Mouse (Mus musculus) olfactory bulb, adult 2 months (tissue): ENCODE results near the gene Dnajc19. TPM values are rescaled to one million over a fixed set of nuclear protein-coding genes. Genes with fewer than 3 reads are reported as not detected.
"Not testable (repeated sequence)": the region's sequence is repeated elsewhere in the genome, so short reads cannot be mapped to it uniquely, and the experiment has no call there.

Source experiments
- H3K27ac ChIP-seq: fragments of 200-500 bp; 2 replicates; pipeline ENCODE4 v1.5.1; 2012; ENCODE audit warnings: low read depth, low read length; ENCODE audit not compliant: insufficient read depth
- H3K4me1 ChIP-seq: fragments of 200-500 bp; 2 replicates; pipeline ENCODE4 v1.6.1; 2012; ENCODE audit warnings: low read length; ENCODE audit not compliant: control insufficient read depth, insufficient read depth
- H3K4me3 ChIP-seq: fragments of 200-500 bp; 2 replicates; pipeline ENCODE4 v1.5.1; 2012; ENCODE audit warnings: mild to moderate bottlenecking, low read depth, low read length, moderate library complexity; ENCODE audit not compliant: insufficient read depth
- CTCF ChIP-seq: fragments of 200-500 bp; IDR thresholded peaks from 2 replicates; pipeline ENCODE4 v1.5.1; 2012; ENCODE audit warnings: low read depth, mild to moderate bottlenecking, low read length, moderate library complexity; ENCODE audit not compliant: insufficient read depth
- POLR2A ChIP-seq: fragments of 200-500 bp; IDR thresholded peaks from 2 replicates; pipeline ENCODE4 v1.6.1; 2012; ENCODE audit warnings: mild to moderate bottlenecking, low read depth, low read length, moderate library complexity; ENCODE audit not compliant: insufficient read depth
- WGBS: fragments of 180-500 bp; shearing (Covaris S2); methylation state at CpG from one replicate; pipeline ENCODE4 v1.1.7; 2018; 5-methylcytosine and 5-hydroxymethylcytosine counted together
- polyA plus RNA-seq: library from polyadenylated mRNA; stranded (reverse); fragments of >200 nt; gene quantifications from 2 replicates; pipeline ENCODE4 v1.2.4, GENCODE M21; 2012; ENCODE audit warnings: low replicate concordance; ENCODE audit not compliant: missing spikeins, insufficient read depth, insufficient read length

Dnajc19 gene
- polyA plus RNA-seq, 1 experiment, result not detected

DNA sequence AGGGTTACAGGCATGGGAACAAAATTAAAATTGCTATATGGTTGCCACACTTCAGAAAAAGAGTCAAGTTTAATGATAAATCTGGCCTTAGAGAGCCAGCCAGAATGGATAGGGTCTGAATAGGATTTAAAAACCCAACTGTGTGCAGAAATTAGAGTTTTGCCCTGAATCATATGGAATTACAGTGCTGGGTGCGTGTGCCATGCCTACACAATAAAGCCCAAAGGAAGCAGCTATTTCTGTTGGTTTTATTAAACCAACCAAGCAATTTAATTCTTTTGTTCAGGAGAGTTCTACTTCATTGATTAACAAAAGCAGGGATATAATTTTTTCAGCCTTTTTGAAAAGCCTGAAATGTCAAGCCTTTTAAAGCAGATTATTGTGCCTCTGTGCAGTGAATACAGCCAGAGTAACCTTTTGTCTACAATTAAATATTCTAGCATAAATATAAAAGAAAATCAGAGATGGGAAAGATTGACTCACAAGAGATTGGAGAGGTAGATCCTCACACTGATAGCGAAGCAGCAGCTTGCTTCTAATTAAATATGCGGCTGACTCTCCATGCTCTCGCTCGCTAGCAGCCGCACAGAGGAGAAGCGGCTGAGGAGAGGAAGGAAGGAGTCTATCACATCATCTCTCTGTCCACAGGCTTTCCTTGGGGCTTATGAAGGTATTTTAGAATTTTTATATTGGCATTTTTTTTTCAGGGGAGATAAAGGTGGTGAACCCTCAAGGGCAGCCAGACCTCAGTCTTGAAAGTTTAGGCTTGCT, 23.0 kb upstream of the Dnajc19 start:
- Histone ChIP-seq H3K4me1 (peaks cover 6% of the 10 kb centered on the region), H3K4me3 (peak overlapping the region; percentile 38), H3K27ac (peak overlapping the region; percentile 93)
- WGBS, result 12% methylated on average over 7 of the region's 7 CpGs
- TF ChIP-seq POLR2A (no peak), CTCF (no peak)

DNA sequence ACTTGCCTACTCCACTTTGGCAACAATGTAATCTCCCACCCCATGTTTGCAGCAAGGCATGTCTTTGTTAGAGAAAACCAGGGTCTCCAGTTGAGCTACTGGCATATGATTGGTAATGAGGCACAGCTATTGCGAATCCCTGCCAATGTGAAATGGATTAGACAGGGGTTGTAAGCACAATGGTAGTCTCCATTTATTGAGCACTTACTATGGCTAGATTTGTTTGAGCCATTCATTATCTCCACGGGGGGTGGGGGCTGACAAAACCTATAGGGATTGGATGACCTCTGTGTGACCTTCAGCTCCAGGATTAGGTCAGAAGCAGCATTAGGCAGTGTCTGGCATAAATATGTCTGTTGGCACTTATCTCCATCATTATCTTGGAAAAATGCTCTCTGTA, 21.8 kb upstream of the Dnajc19 start:
- H3K4me1 ChIP-seq, result peaks cover 3% of the 10 kb centered on the region
- H3K27ac ChIP-seq, result peak overlapping the region; percentile 62; the same call in 1 of the 2 replicates
- 56% methylated on average over 2 of the region's 2 CpGs for WGBS
- TF ChIP-seq POLR2A (no peak), CTCF (no peak)
- H3K4me3 ChIP-seq, result no peak overlapping the region

DNA sequence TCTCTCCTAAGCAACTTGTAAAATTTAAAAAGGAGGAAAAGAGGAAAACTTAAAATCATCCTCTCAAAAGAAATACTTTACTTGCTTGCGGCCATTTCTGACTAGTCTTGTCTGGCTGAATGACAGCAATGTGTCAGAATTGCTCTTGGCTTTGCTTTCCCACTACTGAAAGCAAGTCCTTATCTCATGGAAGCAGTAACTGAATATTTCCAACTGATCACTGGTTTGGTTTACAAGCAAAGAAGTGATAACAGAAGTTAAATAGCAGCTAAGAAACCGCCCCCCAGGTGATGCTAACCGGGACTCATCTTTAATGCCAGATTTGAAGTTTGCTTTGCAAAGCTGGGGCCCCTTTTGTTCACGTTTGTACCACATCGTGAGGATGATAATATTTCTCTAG, 2.5 kb upstream of the Dnajc19 start:
- no peaks in the 10 kb centered on the region; the same call in 1 of the 2 replicates for H3K4me1 ChIP-seq
- no peak overlapping the region for H3K27ac ChIP-seq
- TF ChIP-seq CTCF (no peak), POLR2A (no peak)
- no peak overlapping the region for H3K4me3 ChIP-seq
- 83% methylated on average over 5 of the region's 5 CpGs for WGBS

DNA sequence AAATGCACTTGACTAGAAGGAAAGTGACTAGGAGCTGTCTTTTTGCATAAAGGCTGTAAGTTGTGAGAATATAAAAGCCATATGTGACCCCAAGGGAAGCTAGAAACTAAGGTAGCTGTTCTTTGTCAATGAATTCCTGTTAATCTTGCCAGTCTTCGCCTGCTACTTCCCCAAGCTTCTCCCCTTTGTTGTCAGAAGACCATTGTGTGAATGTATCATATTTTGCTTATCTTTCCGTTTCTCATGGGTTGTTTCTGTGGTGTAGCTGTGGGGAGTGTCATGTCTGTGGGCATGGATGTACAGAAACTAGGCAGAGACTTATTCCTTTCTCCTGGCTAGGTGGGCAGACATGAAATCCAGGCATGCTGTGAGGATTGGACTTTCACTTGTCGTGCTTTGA, 808 bp upstream of the Dnajc19 start:
- 81% methylated on average over 3 of the region's 3 CpGs for WGBS
- 0 out of 2 replicates have a peak overlapping the region, but pooled peaks have one; percentile 10 for H3K27ac ChIP-seq
- TF ChIP-seq POLR2A (no peak), CTCF (no peak)
- no peak overlapping the region for H3K4me3 ChIP-seq
- H3K4me1 ChIP-seq, result no peaks in the 10 kb centered on the region; the same call in 1 of the 2 replicates

DNA sequence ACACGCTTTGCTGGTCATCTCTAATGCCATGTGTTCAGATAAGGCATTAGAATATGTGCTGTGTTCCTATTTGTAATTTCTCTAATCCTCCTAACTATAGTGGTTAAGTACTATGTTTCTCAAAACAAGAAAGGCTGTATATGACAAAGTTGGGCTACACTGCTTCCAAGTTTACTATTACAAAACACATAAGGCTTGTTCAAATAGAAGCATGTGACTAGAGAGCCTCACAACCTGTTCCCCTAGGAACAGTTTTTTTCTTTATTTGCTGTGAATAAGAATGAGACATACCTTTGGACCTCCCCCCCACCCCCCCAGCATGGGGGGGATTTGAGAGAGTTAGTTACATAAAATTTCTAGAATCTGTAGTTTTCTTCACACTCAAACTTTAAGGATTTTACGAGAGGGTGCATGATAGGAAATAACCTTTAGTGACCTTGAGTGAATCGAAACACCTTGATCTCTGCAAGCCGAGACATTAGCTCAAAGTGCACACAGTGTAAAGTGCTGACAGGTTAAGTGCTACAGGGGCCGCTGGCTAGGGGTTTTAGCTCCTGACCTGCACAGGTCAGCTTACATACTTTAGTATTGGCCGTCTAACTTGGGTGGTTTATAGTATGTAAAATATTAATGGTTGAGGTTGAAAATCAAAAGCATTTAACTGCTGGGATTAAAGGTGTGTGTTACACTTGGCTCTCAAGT, 4.9 kb downstream of the Dnajc19 start:
- Histone ChIP-seq H3K4me1 (no peaks in the 10 kb centered on the region; the same call in 1 of the 2 replicates), H3K4me3 (no peak overlapping the region), H3K27ac (no peak overlapping the region)
- whole genome bisulfite sequencing, result 90% methylated on average over 6 of the region's 6 CpGs
- TF ChIP-seq CTCF (no peak), POLR2A (no peak)

DNA sequence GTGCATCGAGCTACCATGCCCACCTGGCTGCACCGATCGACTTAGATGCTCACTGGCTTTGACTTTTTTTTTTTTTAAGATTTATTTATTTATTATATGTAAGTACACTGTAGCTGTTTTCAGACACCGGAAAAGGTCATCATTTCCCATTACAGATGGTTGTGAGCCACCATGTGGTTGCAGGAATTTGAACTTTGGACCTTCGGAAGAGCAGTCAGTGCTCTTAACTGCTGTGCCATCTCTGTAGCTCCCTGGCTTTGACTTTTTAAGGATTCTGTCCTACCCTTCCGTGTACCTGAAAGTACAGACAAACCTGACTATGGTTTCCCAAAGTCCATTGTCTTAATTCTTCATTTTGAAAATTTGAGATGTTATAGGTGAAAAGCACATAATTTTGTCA, 8.4 kb downstream of the Dnajc19 start:
- H3K27ac ChIP-seq, result no peak overlapping the region
- H3K4me3 ChIP-seq, result no peak overlapping the region
- TF ChIP-seq POLR2A (no peak), CTCF (no peak)
- 91% methylated on average over 6 of the region's 6 CpGs for WGBS
- no peaks in the 10 kb centered on the region for H3K4me1 ChIP-seq

DNA sequence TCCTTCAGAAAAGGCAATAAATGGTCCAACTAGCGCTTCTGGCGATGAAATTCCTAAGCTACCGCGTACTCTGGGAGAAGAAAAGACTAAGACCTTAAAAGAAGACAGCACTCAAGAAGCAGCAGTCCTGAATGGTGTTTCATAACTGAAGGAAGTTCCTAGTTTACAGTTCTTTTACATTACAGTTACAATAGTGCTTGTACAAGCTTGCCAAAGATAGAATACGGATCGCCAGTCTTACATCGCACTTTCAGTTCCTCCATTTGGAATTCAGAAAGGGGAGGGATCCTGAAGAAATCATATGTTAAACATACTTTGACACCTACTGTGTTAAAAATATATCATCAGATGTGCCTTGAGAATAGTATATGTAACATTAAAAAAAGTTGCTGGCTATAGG, 12.2 kb downstream of the Dnajc19 start:
- H3K4me1 ChIP-seq, H3K27ac ChIP-seq, H3K4me3 ChIP-seq: not testable (repeated sequence)
- WGBS, result 88% methylated on average over 7 of the region's 7 CpGs

DNA sequence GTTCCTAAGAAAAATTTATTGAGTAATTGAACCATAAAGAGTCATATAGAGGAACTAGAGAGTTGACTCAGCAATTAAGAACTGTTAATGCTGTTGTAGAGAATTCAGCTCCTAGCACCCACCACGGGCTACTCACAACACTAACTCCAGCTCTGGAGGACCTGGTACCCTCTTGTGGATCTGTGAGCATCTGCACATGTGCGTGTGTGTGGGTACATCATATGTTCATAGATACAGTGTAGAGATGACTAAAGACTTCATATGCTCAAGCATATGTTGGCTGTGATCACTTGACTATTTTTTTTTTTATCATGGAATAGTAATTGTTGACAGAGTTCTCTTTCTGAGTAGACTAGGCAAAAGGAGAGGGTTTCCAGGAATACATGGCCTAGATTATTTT, 18.8 kb downstream of the Dnajc19 start:
- WGBS, result 78% methylated on average over 2 of the region's 2 CpGs
- TF ChIP-seq POLR2A (no peak), CTCF (no peak)
- no peak overlapping the region for H3K27ac ChIP-seq
- H3K4me3 ChIP-seq, result no peak overlapping the region
- H3K4me1 ChIP-seq, result no peaks in the 10 kb centered on the region

DNA sequence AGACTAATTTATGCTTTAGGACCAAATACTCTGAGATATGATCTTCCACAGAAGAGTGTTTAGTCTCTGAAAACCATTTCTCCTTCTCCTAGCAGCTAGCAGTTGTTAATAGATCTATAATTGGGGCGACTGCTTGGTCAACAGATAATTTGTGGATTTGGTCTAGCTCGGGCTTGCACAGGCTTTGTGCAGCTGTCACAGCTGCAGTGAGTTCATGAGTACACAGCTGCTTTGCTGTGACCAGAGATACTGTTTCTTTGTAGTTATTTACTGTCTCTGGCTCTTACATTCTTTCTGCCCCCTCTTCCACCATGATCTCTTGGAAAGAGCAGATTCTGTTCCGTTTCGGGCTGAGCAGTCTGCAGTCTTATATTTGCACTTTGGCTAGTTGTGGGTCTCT, 39.1 kb downstream of the Dnajc19 start:
- no peak overlapping the region for H3K4me3 ChIP-seq
- H3K4me1 ChIP-seq, result no peaks in the 10 kb centered on the region
- WGBS, result 79% methylated on average over 4 of the region's 4 CpGs
- no peak overlapping the region for H3K27ac ChIP-seq
- TF ChIP-seq POLR2A (no peak), CTCF (no peak)
